Mouse (Mus musculus) liver, adult (tissue): ENCODE data around the gene Ssh1.

Experiments used
- GATA4 ChIP-seq: IDR thresholded peaks from 2 replicates; pipeline ENCODE4 v1.6.1; 2014; ENCODE audit warnings: mild to moderate bottlenecking, low read length; ENCODE audit not compliant: insufficient replicate concordance

Ssh1 gene

GRCm38 (mm10) chr5:113976597-113976996 lies 17.1 kb downstream of the Ssh1 start:
- no peak for TF ChIP-seq GATA4

GRCm38 (mm10) chr5:113975538-113976215 lies 18.0 kb downstream of the Ssh1 start:
- no peak for TF ChIP-seq GATA4

GRCm38 (mm10) chr5:113974576-113974975 lies 19.1 kb downstream of the Ssh1 start:
- no peak; the same call in 1 of the 2 replicates for TF ChIP-seq GATA4

- no peak for TF ChIP-seq GATA4
These were observed 19.9 kb downstream of the Ssh1 start for GRCm38 (mm10) chr5:113973790-113974189.

- TF ChIP-seq GATA4 = peak; percentile 97
These were observed 20.8 kb downstream of the Ssh1 start for GRCm38 (mm10) chr5:113972589-113973515.

- no peak for TF ChIP-seq GATA4
These were observed 22.2 kb downstream of the Ssh1 start for GRCm38 (mm10) chr5:113971434-113971960.

GRCm38 (mm10) chr5:113968371-113968770 lies 25.3 kb downstream of the Ssh1 start:
- no peak for TF ChIP-seq GATA4

GRCm38 (mm10) chr5:113966452-113967150 lies 27.1 kb downstream of the Ssh1 start:
- no peak for TF ChIP-seq GATA4

GRCm38 (mm10) chr5:113965659-113966185 lies 28.0 kb downstream of the Ssh1 start:
- TF ChIP-seq GATA4 = no peak

GRCm38 (mm10) chr5:113964972-113965371 lies 28.7 kb downstream of the Ssh1 start:
- TF ChIP-seq GATA4 = no peak

- TF ChIP-seq GATA4 = no peak
These were observed 31.9 kb downstream of the Ssh1 start for GRCm38 (mm10) chr5:113961776-113962175.

GRCm38 (mm10) chr5:113960416-113960815 lies 33.3 kb downstream of the Ssh1 start:
- no peak for TF ChIP-seq GATA4

- TF ChIP-seq GATA4 = no peak
These were observed 34.7 kb downstream of the Ssh1 start for GRCm38 (mm10) chr5:113959039-113959438.

GRCm38 (mm10) chr5:113956510-113956909 lies 37.2 kb downstream of the Ssh1 start:
- TF ChIP-seq GATA4 = no peak

- TF ChIP-seq GATA4 = no peak
These were observed 38.0 kb downstream of the Ssh1 start for GRCm38 (mm10) chr5:113955691-113956090.
